Mouse (Mus musculus): ENCODE results near the gene Serpina1e.
"Not testable (repeated sequence)": the region's sequence is repeated elsewhere in the genome, so short reads cannot be mapped to it uniquely, and the experiment has no call there.

Serpina1e gene

GRCm38 (mm10) chr12:103962337-103962736, 3.6 kb upstream of the Serpina1e start:
- no peak for DNase-seq

DNA sequence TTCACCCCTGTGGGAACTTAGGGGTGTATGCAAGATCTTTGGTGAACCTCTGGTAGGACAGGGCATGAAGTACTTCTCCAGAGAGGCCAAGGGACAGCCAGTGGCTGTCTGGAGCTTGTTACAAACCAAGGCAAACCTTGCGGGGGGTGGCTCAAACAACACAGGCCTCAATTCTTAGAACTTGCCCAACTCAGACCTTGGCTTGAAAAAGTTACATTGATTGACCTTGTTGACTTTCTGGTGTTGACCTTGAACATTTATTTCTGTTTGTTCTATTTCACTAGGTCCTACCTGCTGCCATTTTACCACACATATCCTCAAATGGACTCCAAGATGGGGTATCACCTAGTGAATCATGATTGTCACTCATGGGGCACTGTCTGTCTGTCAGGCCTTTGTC, 2.9 kb upstream of the Serpina1e start:
- no peak for DNase-seq

DNA sequence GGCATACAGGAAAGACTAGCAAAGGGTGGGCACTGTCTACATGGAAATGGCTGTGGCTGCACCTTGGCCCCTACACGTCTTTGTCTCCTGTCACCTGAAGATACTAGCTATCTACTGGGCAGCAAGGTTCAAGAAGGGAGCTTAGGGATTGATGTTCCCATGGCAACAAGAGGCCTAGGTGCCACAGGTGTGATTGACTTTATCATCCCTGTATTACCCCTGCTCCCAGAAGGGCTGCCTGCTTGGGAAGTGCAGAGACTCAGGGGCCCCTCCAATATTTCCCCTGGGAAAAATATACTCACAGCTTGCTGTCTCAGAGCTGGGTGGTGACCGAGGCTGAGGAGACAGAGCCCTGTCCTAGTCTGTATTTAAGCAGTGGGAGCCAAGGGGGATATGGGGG, 2.2 kb downstream of the Serpina1e start:
- DNase-seq: not testable (repeated sequence)

DNA sequence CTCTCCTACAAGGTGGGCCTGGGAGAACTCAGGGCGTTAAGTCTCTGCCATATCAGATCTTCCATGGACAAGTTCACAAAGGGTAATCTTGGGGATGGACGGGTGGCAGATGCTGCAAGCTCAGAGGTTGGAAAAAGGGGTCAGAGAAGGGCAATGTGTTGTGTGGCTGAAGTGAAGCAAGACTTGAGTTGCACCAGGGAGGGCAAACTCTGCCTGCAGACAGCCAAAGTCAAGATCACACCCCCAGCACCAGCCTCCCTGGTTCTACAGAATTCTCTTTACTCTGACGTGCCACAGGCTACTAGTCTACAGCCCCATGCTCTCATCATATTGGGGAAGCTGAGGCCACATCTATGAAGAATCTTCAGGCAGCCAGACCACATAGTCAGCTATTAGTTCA, 5.8 kb downstream of the Serpina1e start:
- DNase-seq: not testable (repeated sequence)

DNA sequence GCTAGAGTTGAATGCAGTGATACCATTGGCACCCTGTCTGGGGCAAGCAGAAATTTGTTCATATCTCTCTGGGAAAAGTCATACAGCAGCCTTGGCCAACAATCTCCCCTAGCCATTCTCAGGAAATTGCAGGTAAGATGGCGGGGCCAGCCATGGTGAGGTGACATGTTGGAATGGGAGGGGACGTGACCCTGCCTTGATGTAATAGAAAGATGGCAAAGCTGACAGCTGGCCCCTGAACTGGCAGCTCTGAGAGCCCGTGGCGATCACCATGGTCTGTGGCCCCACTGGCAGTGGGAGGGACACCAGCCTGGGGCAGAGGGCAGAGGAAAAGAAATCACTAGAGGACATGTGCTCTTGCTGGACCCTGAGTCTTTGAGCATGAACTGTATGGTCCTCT, 12.5 kb downstream of the Serpina1e start:
- no peak for DNase-seq

GRCm38 (mm10) chr12:103909181-103909580, 49.6 kb downstream of the Serpina1e start:
- not testable (repeated sequence) for DNase-seq

DNA sequence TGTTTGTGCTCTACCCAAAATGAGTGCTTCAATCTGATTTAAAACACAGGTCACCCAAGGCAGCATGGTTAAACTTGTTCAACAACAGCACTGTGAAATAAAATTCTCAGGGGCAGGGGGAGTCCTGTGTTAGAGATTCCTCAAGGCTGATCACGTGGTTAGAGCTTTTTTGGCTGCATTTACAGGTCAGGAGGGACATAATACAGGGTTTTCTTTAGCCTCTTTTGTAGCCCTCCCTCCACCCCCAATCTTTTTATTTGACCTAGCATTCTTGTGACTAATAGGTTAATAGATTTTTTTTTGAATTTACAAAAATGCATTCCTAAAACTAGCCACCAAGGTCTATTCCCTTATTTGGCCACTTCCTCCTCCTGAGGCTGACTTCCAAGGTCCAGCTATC, 51.0 kb downstream of the Serpina1e start:
- not testable (repeated sequence) for DNase-seq

- not testable (repeated sequence) for DNase-seq
Measured at GRCm38 (mm10) chr12:103904837-103905340, 53.9 kb downstream of the Serpina1e start, which contains the start of gene Serpina1c. Gene Serpina1c (minus strand): TSS chr12:103904887.

- DNase-seq: not testable (repeated sequence)
Measured at GRCm38 (mm10) chr12:103901929-103902328, 56.8 kb downstream of the Serpina1e start.
